ENCODE assay signal across 11 mouse cellular contexts in the genomic region with DNA sequence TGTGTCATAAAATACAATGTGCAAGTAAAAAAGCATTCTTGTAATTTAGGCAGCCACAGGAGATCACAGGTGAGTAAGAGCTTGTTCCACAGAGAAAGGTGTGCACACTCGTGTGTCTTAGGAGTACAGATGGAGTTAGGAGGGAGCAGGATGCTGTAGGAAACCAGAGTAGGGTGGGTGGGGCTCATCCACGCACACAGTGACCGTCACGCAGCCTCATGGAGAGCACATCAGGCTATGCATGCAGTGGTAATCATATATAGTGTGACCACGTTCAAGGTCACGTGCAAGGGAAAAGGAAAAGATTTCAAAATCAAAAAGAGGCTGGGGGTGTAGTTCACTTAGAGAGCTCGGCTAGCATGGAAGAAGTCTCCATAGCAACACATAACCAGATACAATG.
"Had no signal": no experiment of that assay in that cellular context is flagged by ENCODE, and none has a peak within 500 bp of the region (broad histone marks: within the 10 kb centered on the region; RNA-seq: fewer than 3 reads in every experiment).

No protein-coding gene starts in this region.

- H3K27ac ChIP-seq: limb, embryonic 15.5 days; liver, embryonic 12.5 days; midbrain, embryonic 12.5 days had no signal

- H3K9me3 ChIP-seq: limb, embryonic 15.5 days; liver, embryonic 12.5 days; midbrain, embryonic 12.5 days had no signal

- H3K4me3 ChIP-seq: limb, embryonic 15.5 days; liver, embryonic 12.5 days; midbrain, embryonic 12.5 days had no signal

- H3K27me3 ChIP-seq: limb, embryonic 15.5 days; liver, embryonic 12.5 days; midbrain, embryonic 12.5 days had no signal

- H3K36me3 ChIP-seq: midbrain, embryonic 12.5 days had no signal

- ATAC-seq: liver, embryonic 12.5 days had no signal

- DNase-seq: kidney, adult 8-10 months; kidney, postnatal 25 days; lung, embryonic 14.5 days; lung, postnatal 10 days; lung, postnatal 4 days; right cerebral cortex, adult 18-20 months; right cerebral cortex, postnatal 25 days; thymus, postnatal 4 days had no signal

- H3K9ac ChIP-seq: limb, embryonic 15.5 days; liver, embryonic 12.5 days; lung, embryonic 14.5 days; midbrain, embryonic 12.5 days had no signal

- H3K4me2 ChIP-seq: limb, embryonic 15.5 days; liver, embryonic 12.5 days; lung, embryonic 14.5 days; midbrain, embryonic 12.5 days had no signal
